Mouse (Mus musculus): ENCODE measurements at regions not wholly inside any gene's neighbourhood (a gene's known extent, or its start where the extent isn't known, plus 50 kb on each side); places are given as distances from the start of the nearest gene placed in this dataset.

- peak in 1 of 2 experiments; percentile 31 for DNase-seq (ENCODE audit: extremely low spot score in 1 of 2, low spot score in 1 of 2)
These were observed 1665.2 kb upstream of the G6pd2 start for GRCm38 (mm10) chr5:60143391-60143790.

GRCm38 (mm10) chr5:60145609-60146008 is 1663.0 kb upstream of the G6pd2 start:
- DNase-seq (ENCODE audit: extremely low spot score in 1 of 2, low spot score in 1 of 2), result no peak
